Mouse (Mus musculus): ENCODE data around the gene Sez6l. TPM values are rescaled to one million over a fixed set of nuclear protein-coding genes. Genes with fewer than 3 reads are reported as not detected.
A peak's percentile ranks its signal among the peaks of the same experiment; 100 is the strongest.

Gene Sez6l
- polyA plus RNA-seq, 1 experiment from 2014 or later: 16.0 TPM

- Histone ChIP-seq H3K36me3 (no peaks in the 10 kb centered on the region), H3K27ac (peak overlapping the region; percentile 24; the same call in 1 of the 2 replicates)
- ATAC-seq (ENCODE audit: low FRiP score): no peak
Measured at GRCm38 (mm10) chr5:112409274-112409673, 167.7 kb downstream of the Sez6l start.

DNA sequence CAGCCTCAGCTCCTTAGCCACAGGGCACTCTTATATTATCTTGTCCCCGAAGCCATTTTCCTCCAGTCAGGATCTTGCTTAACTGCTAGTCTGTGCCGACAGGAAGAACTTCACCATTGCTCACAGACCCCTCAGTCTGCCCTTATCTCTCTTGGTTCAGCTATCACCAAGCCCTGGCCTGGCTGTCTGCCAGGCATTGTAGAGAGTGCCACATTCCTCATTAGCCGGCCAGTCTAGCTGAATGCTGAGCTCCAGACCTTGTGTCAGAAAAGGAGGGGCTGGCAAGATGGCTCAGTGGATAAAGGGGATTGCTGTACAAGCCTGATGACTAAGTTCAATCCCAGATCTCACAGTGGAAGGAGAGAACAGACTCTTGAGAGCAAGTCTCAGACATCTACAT, 171.0 kb downstream of the Sez6l start:
- no peak overlapping the region for H3K27ac ChIP-seq
- no peaks in the 10 kb centered on the region for H3K27me3 ChIP-seq
- 77% methylated on average over 3 of the region's 3 CpGs for WGBS
- no peaks in the 10 kb centered on the region for H3K36me3 ChIP-seq
- no peak overlapping the region for H3K4me2 ChIP-seq (replicated peaks)
- no peaks in the 10 kb centered on the region for H3K9me3 ChIP-seq (replicated peaks)
- H3K9ac ChIP-seq: no peak overlapping the region
- H3K4me1 ChIP-seq: peaks cover 9% of the 10 kb centered on the region
- no peak for ATAC-seq (ENCODE audit: low FRiP score)
- no peak overlapping the region for H3K4me3 ChIP-seq

More at GRCm38 (mm10) chr5:112409274-112409673, 167.7 kb downstream of the Sez6l start:
- Histone ChIP-seq H3K4me3 (no peak overlapping the region), H3K4me1 (peaks cover 24% of the 10 kb centered on the region), H3K9ac (no peak overlapping the region), H3K4me2 (replicated peaks) (no peak overlapping the region), H3K9me3 (replicated peaks) (no peaks in the 10 kb centered on the region), H3K27me3 (no peaks in the 10 kb centered on the region)
- WGBS: 60% methylated on average over 5 of the region's 5 CpGs

DNA sequence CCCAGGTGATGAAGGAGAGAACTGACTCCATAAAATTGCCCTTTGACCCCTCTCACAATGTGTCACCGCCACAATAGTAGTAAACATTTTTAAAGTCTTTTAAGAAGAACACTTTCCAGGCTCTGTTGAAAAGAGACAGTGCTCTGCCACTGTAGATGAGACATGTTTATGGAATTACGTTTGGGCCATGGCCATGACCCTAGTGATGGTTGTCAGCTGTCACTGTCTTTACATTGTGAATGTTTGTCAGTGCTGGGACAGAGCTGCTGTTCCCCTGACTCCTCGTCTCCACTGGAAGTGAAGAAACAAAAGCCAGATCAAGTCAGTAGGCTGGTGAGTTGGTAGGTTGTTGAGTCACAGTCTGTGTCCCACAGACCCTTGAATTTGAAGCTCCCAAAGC, 174.5 kb downstream of the Sez6l start:
- WGBS: 63% methylated on average over 3 of the region's 3 CpGs
- H3K9ac ChIP-seq: no peak overlapping the region

GRCm38 (mm10) chr5:112399284-112399683, 177.7 kb downstream of the Sez6l start:
- ATAC-seq (ENCODE audit: low FRiP score): no peak
- no peaks in the 10 kb centered on the region for H3K36me3 ChIP-seq
- no peak overlapping the region for H3K4me3 ChIP-seq
- H3K27ac ChIP-seq: no peak overlapping the region
- 72% methylated on average over 10 of the region's 10 CpGs for WGBS
- no peaks in the 10 kb centered on the region for H3K9me3 ChIP-seq (replicated peaks)
- no peaks in the 10 kb centered on the region for H3K27me3 ChIP-seq
- no peak overlapping the region for H3K4me2 ChIP-seq (replicated peaks)
- no peak overlapping the region for H3K9ac ChIP-seq
- peaks cover 3% of the 10 kb centered on the region; the same call in 1 of the 2 replicates for H3K4me1 ChIP-seq

More for the DNA sequence above, 174.5 kb downstream of the Sez6l start:
- Histone ChIP-seq H3K36me3 (no peaks in the 10 kb centered on the region), H3K9me3 (replicated peaks) (no peaks in the 10 kb centered on the region), H3K4me3 (no peak overlapping the region), H3K4me2 (replicated peaks) (no peak overlapping the region), H3K27me3 (no peaks in the 10 kb centered on the region), H3K27ac (no peak overlapping the region), H3K4me1 (no peaks in the 10 kb centered on the region)
- no peak for ATAC-seq (ENCODE audit: low FRiP score)

DNA sequence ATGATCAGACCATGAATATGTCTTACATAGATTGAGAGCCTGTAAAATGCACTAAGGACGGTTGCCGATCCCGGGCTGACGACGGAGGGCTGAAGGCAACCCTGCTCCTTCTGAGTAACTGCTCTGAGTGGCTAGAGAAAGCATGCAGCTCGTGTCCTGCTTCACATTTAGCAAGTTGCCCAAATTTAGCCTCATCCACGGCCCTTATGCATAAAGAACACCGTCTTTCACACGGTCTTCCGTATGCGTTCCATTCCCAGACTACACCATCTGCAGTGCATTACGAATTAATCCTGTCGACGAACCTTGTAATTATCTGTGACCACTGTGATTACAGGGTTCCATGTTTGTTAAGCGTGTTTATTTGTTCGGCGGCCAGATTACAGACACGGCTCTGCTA, 180.9 kb downstream of the Sez6l start:
- peaks cover 6% of the 10 kb centered on the region for H3K36me3 ChIP-seq
- no peak overlapping the region for H3K4me3 ChIP-seq
- no peak overlapping the region for H3K4me2 ChIP-seq (replicated peaks)
- H3K4me1 ChIP-seq: peaks cover 27% of the 10 kb centered on the region
- ATAC-seq (ENCODE audit: low FRiP score): no peak
- H3K9ac ChIP-seq: no peak overlapping the region
- no peaks in the 10 kb centered on the region for H3K9me3 ChIP-seq (replicated peaks)
- H3K27me3 ChIP-seq: peaks cover 7% of the 10 kb centered on the region
- peak overlapping the region; percentile 82; the same call in 1 of the 2 replicates for H3K27ac ChIP-seq
- WGBS: 72% methylated on average over 18 of the region's 18 CpGs

GRCm38 (mm10) chr5:112394779-112395443, 182.1 kb downstream of the Sez6l start, which contains the start of gene Asphd2:
TSS of gene Asphd2 (minus strand) at chr5:112394866.
- Histone ChIP-seq H3K4me1 (peaks cover 32% of the 10 kb centered on the region), H3K4me2 (replicated peaks) (peak within 1 kb of the TSS; percentile 79), H3K4me3 (peak within 1 kb of the TSS; percentile 65), H3K36me3 (peaks cover 11% of the 10 kb centered on the region), H3K27me3 (peaks cover 7% of the 10 kb centered on the region), H3K9me3 (replicated peaks) (no peaks in the 10 kb centered on the region), H3K9ac (peak within 1 kb of the TSS; percentile 76), H3K27ac (peak within 1 kb of the TSS; percentile 82)
- WGBS: 1% methylated on average over 63 of the region's 67 CpGs
- peak; percentile 90 for ATAC-seq (ENCODE audit: low FRiP score)

DNA sequence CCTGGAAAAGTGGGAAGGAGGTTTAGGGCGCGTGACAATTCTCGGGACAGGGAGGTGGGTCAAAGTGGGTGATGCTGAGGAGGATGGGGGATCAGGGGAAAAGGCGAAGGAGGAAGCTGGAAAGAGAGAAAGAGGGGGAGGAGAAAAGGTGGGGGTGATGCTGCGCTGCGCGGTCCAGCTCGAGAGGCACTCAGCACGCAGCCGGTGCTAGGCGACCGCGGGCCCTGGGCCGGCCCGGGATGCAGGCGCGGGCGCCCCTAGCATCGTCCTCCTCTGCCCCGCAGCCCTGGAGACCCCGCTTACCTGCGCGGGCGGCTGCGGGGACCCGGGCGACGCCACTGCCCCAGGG, 182.6 kb downstream of the Sez6l start:
- Histone ChIP-seq H3K9me3 (replicated peaks) (no peaks in the 10 kb centered on the region), H3K27me3 (peaks cover 7% of the 10 kb centered on the region), H3K4me3 (peak overlapping the region; percentile 65), H3K36me3 (peaks cover 11% of the 10 kb centered on the region), H3K9ac (peak overlapping the region; percentile 76), H3K27ac (peak overlapping the region; percentile 82; the same call in 1 of the 2 replicates), H3K4me1 (peaks cover 37% of the 10 kb centered on the region), H3K4me2 (replicated peaks) (peak overlapping the region; percentile 79)
- 2% methylated on average over 17 of the region's 28 CpGs for WGBS
- peak; percentile 84 for ATAC-seq (ENCODE audit: low FRiP score)

GRCm38 (mm10) chr5:112393741-112394414, 183.1 kb downstream of the Sez6l start:
- Histone ChIP-seq H3K36me3 (peaks cover 13% of the 10 kb centered on the region), H3K27ac (no peak overlapping the region), H3K27me3 (peaks cover 7% of the 10 kb centered on the region), H3K9ac (peak overlapping the region; percentile 76), H3K4me2 (replicated peaks) (peak overlapping the region; percentile 79), H3K4me1 (peaks cover 39% of the 10 kb centered on the region), H3K4me3 (peak overlapping the region; percentile 65), H3K9me3 (replicated peaks) (no peaks in the 10 kb centered on the region)
- peak; percentile 49 for ATAC-seq (ENCODE audit: low FRiP score)
- 7% methylated on average over 18 of the region's 18 CpGs for WGBS

DNA sequence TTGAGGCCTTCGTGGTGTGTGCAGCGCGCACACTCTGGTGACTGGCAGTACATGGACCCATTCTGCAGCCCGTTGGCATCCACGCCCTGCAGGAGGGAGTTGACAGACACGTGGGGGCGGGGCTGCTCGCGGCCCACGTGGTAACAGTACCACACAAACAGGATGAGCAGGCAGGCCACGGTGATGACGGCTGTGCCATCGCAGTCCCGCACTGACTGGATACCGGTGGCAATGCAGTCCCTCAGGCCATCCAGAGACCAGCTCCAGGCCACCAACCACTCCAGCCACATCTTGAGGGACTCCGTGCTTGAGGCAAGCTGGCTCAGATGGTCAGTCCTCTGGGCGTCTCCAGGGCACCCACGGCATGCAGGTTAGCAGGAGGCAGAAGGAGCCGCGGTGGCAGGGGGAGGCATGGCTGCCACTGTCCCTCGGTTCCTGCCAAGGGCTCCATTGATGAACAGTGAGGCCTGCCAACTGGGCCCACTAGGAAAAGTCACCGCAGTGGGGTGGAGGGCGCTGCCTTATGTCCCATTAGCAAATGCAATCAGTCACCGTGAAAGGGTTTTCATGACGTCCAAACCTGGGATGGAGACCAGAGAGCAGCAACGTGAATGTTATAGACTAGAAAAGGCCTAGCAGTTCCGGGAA, 185.2 kb downstream of the Sez6l start:
- peaks cover 25% of the 10 kb centered on the region for H3K36me3 ChIP-seq
- H3K9me3 ChIP-seq (replicated peaks): no peaks in the 10 kb centered on the region
- WGBS: 62% methylated on average over 27 of the region's 27 CpGs
- peak overlapping the region; percentile 0; the same call in 1 of the 2 replicates for H3K9ac ChIP-seq
- H3K4me1 ChIP-seq: peaks cover 39% of the 10 kb centered on the region
- no peak overlapping the region for H3K27ac ChIP-seq
- H3K27me3 ChIP-seq: peaks cover 7% of the 10 kb centered on the region
- H3K4me2 ChIP-seq (replicated peaks): no peak overlapping the region
- H3K4me3 ChIP-seq: no peak overlapping the region
- ATAC-seq (ENCODE audit: low FRiP score): no peak

GRCm38 (mm10) chr5:112391002-112391401, 186.0 kb downstream of the Sez6l start:
- WGBS: 55% methylated on average over 16 of the region's 16 CpGs
- H3K4me2 ChIP-seq (replicated peaks): no peak overlapping the region
- ATAC-seq (ENCODE audit: low FRiP score): no peak
- H3K27ac ChIP-seq: no peak overlapping the region
- no peak overlapping the region for H3K9ac ChIP-seq
- H3K36me3 ChIP-seq: peaks cover 33% of the 10 kb centered on the region
- H3K4me3 ChIP-seq: no peak overlapping the region
- H3K27me3 ChIP-seq: peaks cover 7% of the 10 kb centered on the region
- H3K4me1 ChIP-seq: peaks cover 39% of the 10 kb centered on the region
- H3K9me3 ChIP-seq (replicated peaks): no peaks in the 10 kb centered on the region

DNA sequence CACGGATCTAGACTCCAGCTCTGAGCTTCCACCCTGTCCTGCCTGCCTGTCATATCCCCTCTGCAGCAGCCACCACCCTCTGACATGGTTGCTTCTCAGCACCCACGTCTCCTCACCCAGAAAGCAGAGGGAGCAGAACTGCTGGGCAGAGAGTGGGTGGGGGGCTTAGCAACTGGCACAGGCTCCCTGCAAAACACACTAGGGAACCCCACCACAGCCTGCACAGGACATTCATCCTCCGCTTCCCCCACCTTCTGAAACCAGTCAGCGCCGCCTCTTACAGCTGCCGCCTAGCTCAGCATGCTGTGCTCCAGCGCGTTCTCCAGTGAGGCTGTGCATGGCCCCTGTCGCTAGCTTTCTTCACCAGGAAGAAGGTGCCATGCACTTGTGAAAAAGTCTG, 187.6 kb downstream of the Sez6l start:
- Histone ChIP-seq H3K4me2 (replicated peaks) (no peak overlapping the region), H3K36me3 (peaks cover 48% of the 10 kb centered on the region)
- no peak for ATAC-seq (ENCODE audit: low FRiP score)

GRCm38 (mm10) chr5:112385973-112386372, 191.0 kb downstream of the Sez6l start:
- Histone ChIP-seq H3K9ac (no peak overlapping the region), H3K4me3 (no peak overlapping the region), H3K9me3 (replicated peaks) (no peaks in the 10 kb centered on the region), H3K36me3 (peaks cover 45% of the 10 kb centered on the region), H3K27me3 (no peaks in the 10 kb centered on the region), H3K27ac (no peak overlapping the region), H3K4me2 (replicated peaks) (no peak overlapping the region), H3K4me1 (peaks cover 24% of the 10 kb centered on the region)
- no peak for ATAC-seq (ENCODE audit: low FRiP score)
- WGBS: 74% methylated on average over 2 of the region's 2 CpGs

More for the DNA sequence above, 187.6 kb downstream of the Sez6l start:
- Histone ChIP-seq H3K4me1 (peaks cover 36% of the 10 kb centered on the region), H3K27ac (no peak overlapping the region), H3K9me3 (replicated peaks) (no peaks in the 10 kb centered on the region), H3K4me3 (no peak overlapping the region), H3K27me3 (peaks cover 7% of the 10 kb centered on the region), H3K9ac (no peak overlapping the region)
- WGBS: 82% methylated on average over 9 of the region's 9 CpGs
